Mouse (Mus musculus) CH12.LX (cell line): ENCODE results near the gene Clpp. TPM values are rescaled to one million over a fixed set of nuclear protein-coding genes. Genes with fewer than 3 reads are reported as not detected.
A peak's percentile ranks its signal among the peaks of the same experiment; 100 is the strongest.

Experiments
- DNase-seq: peaks from one replicate; pipeline ENCODE4 v3.0.0-alpha.2; 2013; ENCODE audit errors: extremely low read depth
- H3K27ac ChIP-seq: 2 replicates; pipeline ENCODE4 v1.5.1; 2012; ENCODE audit warnings: low read depth, mild to moderate bottlenecking, control low read depth, moderate library complexity; ENCODE audit not compliant: insufficient read depth
- H3K27me3 ChIP-seq: replicated peaks from 2 replicates; pipeline ENCODE3; 2012; ENCODE audit warnings: inconsistent platforms
- H3K36me3 ChIP-seq, 2 experiments: replicated peaks in 1 of 2; 2 replicates each; pipeline versions ENCODE3 to v1.6.1; 2012; ENCODE audit warnings: inconsistent platforms in 1 of 2, low read length in 1 of 2, mild to moderate bottlenecking in 1 of 2, mixed read lengths in 1 of 2, moderate library complexity in 1 of 2; ENCODE audit not compliant: control insufficient read depth in 1 of 2, insufficient read depth in 1 of 2
- H3K4me1 ChIP-seq, 2 experiments: 2 replicates each; pipeline ENCODE4 v1.6.1; 2012; ENCODE audit warnings: inconsistent platforms in 1 of 2, moderate library complexity in 1 of 2; ENCODE audit not compliant: insufficient read depth in 2 of 2, control insufficient read depth in 1 of 2
- H3K4me2 ChIP-seq: 2 replicates; pipeline ENCODE4 v1.6.1; 2012; ENCODE audit warnings: low read depth, mild to moderate bottlenecking, control low read depth; ENCODE audit not compliant: poor library complexity, insufficient read depth, severe bottlenecking
- H3K4me3 ChIP-seq, 3 experiments: fragments of 150-350 bp in 1 of 3; sonication (generic) in 1 of 3; replicated peaks in 1 of 3; 2 replicates each; pipeline versions ENCODE3 to v1.5.1; 2011 to 2012; ENCODE audit warnings: low read depth in 2 of 3, low read length in 2 of 3, mild to moderate bottlenecking in 2 of 3, moderate library complexity in 2 of 3, control low read depth in 1 of 3, improper control_type of control experiment in 1 of 3, inconsistent platforms in 1 of 3, mixed read lengths in 1 of 3; ENCODE audit not compliant: poor library complexity in 1 of 3
- H3K79me2 ChIP-seq: replicated peaks from 2 replicates; pipeline ENCODE4 v1.6.1; 2012; ENCODE audit warnings: mild to moderate bottlenecking, moderate library complexity; ENCODE audit not compliant: control insufficient read depth, poor library complexity, insufficient read depth, severe bottlenecking; ENCODE audit errors: extremely low read depth
- H3K9ac ChIP-seq: 2 replicates; pipeline ENCODE4 v1.6.1; 2012; ENCODE audit warnings: low read depth, mild to moderate bottlenecking, control low read depth, moderate library complexity; ENCODE audit not compliant: insufficient read depth
- H3K9me3 ChIP-seq: replicated peaks from 2 replicates; pipeline ENCODE3; 2012; ENCODE audit warnings: low read length, inconsistent platforms, mixed read lengths
- BHLHE40 ChIP-seq: IDR thresholded peaks from 2 replicates; pipeline ENCODE4 v1.6.1; 2011; ENCODE audit warnings: mild to moderate bottlenecking, low read depth, low read length, improper control_type of control experiment
- CHD2 ChIP-seq: IDR thresholded peaks from 2 replicates; pipeline ENCODE4 v1.6.1; 2011; ENCODE audit warnings: low read length, improper control_type of control experiment
- CTCF ChIP-seq, 2 experiments: IDR thresholded peaks in 1 of 2; conservative IDR thresholded peaks in 1 of 2; 2 replicates each; pipeline ENCODE4 v1.5.1; 2011 to 2012; ENCODE audit warnings: low read depth in 2 of 2, low read length in 2 of 2, improper control_type of control experiment in 1 of 2, inconsistent platforms in 1 of 2, mild to moderate bottlenecking in 1 of 2, moderate library complexity in 1 of 2
- E2F4 ChIP-seq: IDR thresholded peaks from 2 replicates; pipeline ENCODE4 v1.6.1; 2011; ENCODE audit warnings: low read depth, low read length, improper control_type of control experiment; ENCODE audit not compliant: insufficient replicate concordance
- ELF1 ChIP-seq: IDR thresholded peaks from 2 replicates; pipeline ENCODE4 v1.6.1; 2014; ENCODE audit warnings: low read depth, mild to moderate bottlenecking, inconsistent platforms, low read length, improper control_type of control experiment
- EP300 ChIP-seq: IDR thresholded peaks from 2 replicates; pipeline ENCODE4 v1.6.1; 2011; ENCODE audit warnings: low read length, improper control_type of control experiment
- ETS1 ChIP-seq: conservative IDR thresholded peaks from 2 replicates; pipeline ENCODE4 v1.6.1; 2012; ENCODE audit warnings: low read depth, mild to moderate bottlenecking, inconsistent platforms, low read length, improper control_type of control experiment, moderate library complexity
- GABPA ChIP-seq: IDR thresholded peaks from 2 replicates; pipeline ENCODE4 v1.6.1; 2012; ENCODE audit warnings: low read depth, low read length, improper control_type of control experiment, inconsistent platforms; ENCODE audit not compliant: insufficient replicate concordance
- HCFC1 ChIP-seq: IDR thresholded peaks from 2 replicates; pipeline ENCODE4 v1.6.1; 2012; ENCODE audit warnings: low read depth, mild to moderate bottlenecking, inconsistent platforms, low read length, improper control_type of control experiment
- IRF4 ChIP-seq: IDR thresholded peaks from 2 replicates; pipeline ENCODE4 v1.6.1; 2014; ENCODE audit warnings: low read depth, mild to moderate bottlenecking, inconsistent platforms, low read length, improper control_type of control experiment
- JUN ChIP-seq: IDR thresholded peaks from 2 replicates; pipeline ENCODE4 v1.6.1; 2011; ENCODE audit warnings: low read depth, mild to moderate bottlenecking, low read length, improper control_type of control experiment, moderate library complexity; ENCODE audit not compliant: insufficient read depth
- KAT2A ChIP-seq: IDR thresholded peaks from 2 replicates; pipeline ENCODE4 v1.6.1; 2012; ENCODE audit warnings: low read length, improper control_type of control experiment, inconsistent platforms; ENCODE audit not compliant: insufficient replicate concordance
- MAFK ChIP-seq: IDR thresholded peaks from 2 replicates; pipeline ENCODE4 v1.6.1; 2011; ENCODE audit warnings: low read length, improper control_type of control experiment; ENCODE audit not compliant: insufficient replicate concordance
- MAX ChIP-seq: IDR thresholded peaks from 2 replicates; pipeline ENCODE4 v1.6.1; 2011; ENCODE audit warnings: low read length, improper control_type of control experiment
- MAZ ChIP-seq: IDR thresholded peaks from 2 replicates; pipeline ENCODE4 v1.6.1; 2012; ENCODE audit warnings: low read depth, mild to moderate bottlenecking, inconsistent platforms, low read length, improper control_type of control experiment, moderate library complexity
- MXI1 ChIP-seq: IDR thresholded peaks from 2 replicates; pipeline ENCODE4 v1.6.1; 2011; ENCODE audit warnings: mild to moderate bottlenecking, low read depth, low read length, improper control_type of control experiment
- MYC ChIP-seq: IDR thresholded peaks from 2 replicates; pipeline ENCODE4 v1.6.1; 2011; ENCODE audit warnings: low read depth, mild to moderate bottlenecking, improper control_type of control experiment, low read length
- NRF1 ChIP-seq: IDR thresholded peaks from 2 replicates; pipeline ENCODE4 v1.6.1; 2014; ENCODE audit warnings: low read depth, mild to moderate bottlenecking, inconsistent platforms, low read length, improper control_type of control experiment, moderate library complexity
- PAX5 ChIP-seq: IDR thresholded peaks from 2 replicates; pipeline ENCODE4 v1.6.1; 2012; ENCODE audit warnings: low read length, inconsistent platforms, mixed read lengths
- POLR2A ChIP-seq: IDR thresholded peaks from 2 replicates; pipeline ENCODE4 v1.6.1; 2011; ENCODE audit warnings: low read depth, mild to moderate bottlenecking, improper control_type of control experiment, low read length
- POLR2AphosphoS2 ChIP-seq: IDR thresholded peaks from 2 replicates; pipeline ENCODE4 v1.6.1; 2011; ENCODE audit warnings: low read depth, low read length, improper control_type of control experiment
- RAD21 ChIP-seq: IDR thresholded peaks from 2 replicates; pipeline ENCODE4 v1.6.1; 2011; ENCODE audit warnings: low read depth, mild to moderate bottlenecking, low read length, improper control_type of control experiment, moderate library complexity
- SIN3A ChIP-seq: IDR thresholded peaks from 2 replicates; pipeline ENCODE4 v1.6.1; 2012; ENCODE audit warnings: low read length, improper control_type of control experiment, inconsistent platforms
- TCF12 ChIP-seq: IDR thresholded peaks from 2 replicates; pipeline ENCODE4 v1.6.1; 2014; ENCODE audit warnings: low read depth, mild to moderate bottlenecking, inconsistent platforms, low read length, improper control_type of control experiment
- UBTF ChIP-seq: IDR thresholded peaks from 2 replicates; pipeline ENCODE4 v1.6.1; 2012; ENCODE audit warnings: low read depth, mild to moderate bottlenecking, inconsistent platforms, low read length, improper control_type of control experiment, moderate library complexity
- USF1 ChIP-seq: IDR thresholded peaks from 2 replicates; pipeline ENCODE4 v1.6.1; 2014; ENCODE audit warnings: low read depth, mild to moderate bottlenecking, inconsistent platforms, low read length, improper control_type of control experiment
- USF2 ChIP-seq: conservative IDR thresholded peaks from 2 replicates; pipeline ENCODE4 v1.6.1; 2011; ENCODE audit warnings: low read depth, low read length, improper control_type of control experiment
- ZMIZ1 ChIP-seq: IDR thresholded peaks from 2 replicates; pipeline ENCODE4 v1.6.1; 2012; ENCODE audit warnings: low read depth, mild to moderate bottlenecking, inconsistent platforms, low read length, improper control_type of control experiment
- ZNF384 ChIP-seq: IDR thresholded peaks from 2 replicates; pipeline ENCODE4 v1.6.1; 2012; ENCODE audit warnings: low read depth, low read length, improper control_type of control experiment, inconsistent platforms
- dilution Hi-C: fragments of 300-500 bp; cut with MboI; formaldehyde crosslinking; loops from 2 replicates; pipeline ENCODE4 v1.14.3; 2020; ENCODE audit warnings: low sequenced_read_pairs; ENCODE audit not compliant: extremely low pct_unique_long_range_greater_than_20kb, extremely low pct_ligation_motif_present
- in situ Hi-C: fragments of 300-500 bp; cut with MboI; formaldehyde crosslinking; loops from 3 replicates; pipeline ENCODE4 v1.14.3; 2019; ENCODE audit warnings: low sequenced_read_pairs, low pct_ligation_motif_present, low pct_unique_long_range_greater_than_20kb, mixed read lengths
- polyA plus RNA-seq: library from polyadenylated mRNA; unstranded; fragments of >175 nt; gene quantifications from 2 replicates; pipeline ENCODE4 v1.2.1, GENCODE M21; 2012; ENCODE audit warnings: low read depth; ENCODE audit not compliant: insufficient read length
- total RNA-seq, 2 experiments: library from RNA; depleted of rRNA; stranded (reverse); fragments of 300-350 nt in 1 of 2; fragments of >200 nt in 1 of 2; gene quantifications; 2 replicates each; pipeline ENCODE4 v1.2.3; 2012 to 2014

Gene Clpp
- total and polyA plus RNA-seq, 3 experiments, result 114 to 166 (median 117) TPM

DNA sequence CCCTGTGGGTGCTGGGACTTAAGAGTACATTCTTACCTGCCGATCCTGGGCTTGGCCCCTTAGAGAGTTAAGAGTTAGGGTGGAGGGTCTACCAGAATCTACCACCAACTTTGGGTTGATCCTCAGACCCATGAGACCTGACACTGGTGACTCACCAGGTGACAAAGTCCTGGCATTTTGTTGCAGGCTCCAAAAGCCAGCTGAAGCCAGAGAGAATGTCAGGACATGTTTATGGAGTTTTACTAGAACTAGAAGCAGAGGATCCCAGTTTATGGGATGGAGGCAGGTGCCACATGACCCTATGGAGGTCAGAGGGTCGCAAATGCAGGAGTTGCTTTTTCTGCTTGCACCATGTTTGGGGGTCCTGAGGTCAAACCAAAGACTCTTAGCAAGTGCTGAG is 6.4 kb downstream of the Clpp start:
- H3K27ac ChIP-seq, result no peak overlapping the region
- no peak overlapping the region for H3K9ac ChIP-seq
- TF ChIP-seq MAFK, result no peak
- no peak for TF ChIP-seq ZMIZ1
- TF ChIP-seq MAZ, result no peak
- TF ChIP-seq USF1, result no peak
- no peak for TF ChIP-seq IRF4
- no peak for TF ChIP-seq UBTF
- TF ChIP-seq TCF12, result no peak
- no peak for TF ChIP-seq CHD2
- no peak for TF ChIP-seq CTCF (conservative IDR thresholded peaks at IDR 0.05 in 1 of 2, IDR thresholded peaks at IDR 0.05 in 1 of 2; ENCODE audit: low read depth in 2 of 2, low read length in 2 of 2)
- no peak for TF ChIP-seq POLR2AphosphoS2
- no peak for TF ChIP-seq ELF1
- TF ChIP-seq EP300, result no peak
- no peak for TF ChIP-seq JUN
- TF ChIP-seq POLR2A, result no peak
- TF ChIP-seq RAD21, result no peak
- TF ChIP-seq ZNF384, result no peak
- TF ChIP-seq USF2, result no peak
- in situ Hi-C loops, result loop anchor here (10.0 kb wide), 2 partner anchors 208 to 338 kb away; no protein-coding TSS in a partner anchor
- no peaks in the 10 kb centered on the region for H3K27me3 ChIP-seq
- peaks cover 50 to 84% of the 10 kb centered on the region in 2 experiments for H3K36me3 ChIP-seq
- DNase-seq, result no peak
- H3K4me1 ChIP-seq, result peaks cover 8 to 45% of the 10 kb centered on the region in 2 experiments
- no peak overlapping the region for H3K4me2 ChIP-seq
- dilution Hi-C loops, result no loop called here
- peaks cover 10% of the 10 kb centered on the region for H3K79me2 ChIP-seq
- no peaks in the 10 kb centered on the region for H3K9me3 ChIP-seq
- no peak overlapping the region for H3K4me3 ChIP-seq

DNA sequence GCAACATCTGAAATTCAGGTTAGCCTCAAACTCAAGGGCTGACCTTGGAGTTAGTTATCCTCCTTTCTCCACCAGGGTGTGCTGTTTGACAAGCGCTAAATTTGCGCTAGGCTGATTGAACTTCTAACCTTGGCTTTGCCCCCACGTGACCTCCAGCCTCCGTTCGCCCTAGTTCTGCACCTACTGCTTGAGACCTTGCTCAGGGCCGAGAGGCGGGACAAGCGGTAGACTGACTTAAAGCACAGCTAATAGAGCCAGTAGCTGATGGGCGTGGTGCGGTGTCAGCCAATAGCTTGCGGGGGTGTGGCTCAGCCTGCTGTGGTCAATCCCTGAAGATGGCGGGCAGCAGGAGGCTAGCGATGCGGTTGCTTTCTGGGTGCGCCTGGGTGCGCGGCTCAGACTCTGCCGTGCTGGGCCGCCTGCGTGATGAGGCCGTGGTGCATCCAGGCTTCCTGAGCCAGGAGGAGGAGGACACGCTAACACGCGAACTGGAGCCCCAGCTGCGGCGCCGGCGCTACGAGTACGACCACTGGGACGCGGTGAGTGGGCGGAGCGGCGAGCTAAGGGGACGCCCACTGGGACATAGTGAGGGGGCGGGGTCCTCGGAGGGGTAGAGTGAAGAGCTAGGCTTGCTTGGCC is 7.0 kb downstream of the Clpp start, which contains the start of gene Alkbh7:
Gene Alkbh7 (plus strand): TSS at position 311 of the 639 bp plus-strand sequence.
- Histone ChIP-seq H3K4me2 (peak within 1 kb of the TSS; percentile 72), H3K27ac (peak within 1 kb of the TSS; percentile 42; the same call in 1 of the 2 replicates), H3K79me2 (peaks cover 3% of the 10 kb centered on the region; the same call in 1 of the 2 replicates), H3K27me3 (no peaks in the 10 kb centered on the region), H3K4me1 (peaks cover 8 to 40% of the 10 kb centered on the region in 2 experiments), H3K4me3 (peak within 1 kb of the TSS; percentile 68 to 87 (median 76)), H3K9me3 (no peaks in the 10 kb centered on the region), H3K9ac (peak within 1 kb of the TSS; percentile 32), H3K36me3 (peaks cover 53 to 85% of the 10 kb centered on the region in 2 experiments)
- dilution Hi-C loops, result no loop called here
- DNase-seq, result peak; percentile 100
- in situ Hi-C loops, result loop anchor here (10.0 kb wide), 2 partner anchors 208 to 338 kb away; no protein-coding TSS in a partner anchor
- peak; percentile 86 for TF ChIP-seq MXI1
- TF ChIP-seq CHD2, result peak; percentile 90
- TF ChIP-seq MAZ, result 0 out of 2 replicates have a peak, but pooled peaks have one; percentile 34
- 0 out of 2 replicates have a peak, but pooled peaks have one; percentile 5 for TF ChIP-seq IRF4
- TF ChIP-seq E2F4, result no peak
- peak; percentile 83 for TF ChIP-seq SIN3A
- TF ChIP-seq HCFC1, result no peak; the same call in 1 of the 2 replicates
- TF ChIP-seq GABPA, result no peak
- no peak for TF ChIP-seq KAT2A
- TF ChIP-seq ZMIZ1, result peak; percentile 61
- peak; percentile 55; the same call in 1 of the 2 replicates for TF ChIP-seq TCF12
- TF ChIP-seq MAX, result peak; percentile 99
- no peak for TF ChIP-seq UBTF
- TF ChIP-seq CTCF (conservative IDR thresholded peaks at IDR 0.05 in 1 of 2, IDR thresholded peaks at IDR 0.05 in 1 of 2; ENCODE audit: low read depth in 2 of 2, low read length in 2 of 2), result peak; percentile 59 to 94
- no peak for TF ChIP-seq EP300
- TF ChIP-seq PAX5, result no peak
- TF ChIP-seq POLR2A, result peak; percentile 64; the same call in 1 of the 2 replicates
- TF ChIP-seq RAD21, result peak; percentile 98
- TF ChIP-seq BHLHE40, result peak; percentile 91
- TF ChIP-seq NRF1, result peak; percentile 48
- no peak for TF ChIP-seq MAFK
- peak; percentile 98 for TF ChIP-seq USF2
- TF ChIP-seq ETS1, result no peak
- TF ChIP-seq MYC, result peak; percentile 84
